Mouse (Mus musculus) ES-Bruce4 (cell line): ENCODE measurements at regions not wholly inside any gene's neighbourhood (a gene's known extent, or its start where the extent isn't known, plus 50 kb on each side); places are given as distances from the start of the nearest gene placed in this dataset.

Experiments
- H3K27ac ChIP-seq: 2 replicates; pipeline ENCODE4 v1.5.1; 2012; ENCODE audit warnings: low read length, inconsistent platforms; ENCODE audit not compliant: insufficient read depth
- H3K27me3 ChIP-seq: 2 replicates; pipeline ENCODE4 v1.6.1; 2012; ENCODE audit warnings: mild to moderate bottlenecking, low read length, inconsistent platforms; ENCODE audit not compliant: control insufficient read depth, poor library complexity, insufficient read depth, severe bottlenecking
- H3K36me3 ChIP-seq: 2 replicates; pipeline ENCODE4 v1.6.1; 2012; ENCODE audit warnings: inconsistent platforms, mild to moderate bottlenecking, low read length, moderate library complexity; ENCODE audit not compliant: control insufficient read depth, poor library complexity, insufficient read depth, severe bottlenecking
- H3K4me1 ChIP-seq: one replicate; pipeline ENCODE4 v1.8.1; 2011; ENCODE audit warnings: low read length; ENCODE audit not compliant: control insufficient read depth, insufficient read depth
- H3K4me3 ChIP-seq: 2 replicates; pipeline ENCODE4 v1.5.1; 2011; ENCODE audit warnings: low read depth, mild to moderate bottlenecking, low read length
- H3K9ac ChIP-seq: 2 replicates; pipeline ENCODE4 v1.6.1; 2012; ENCODE audit warnings: low read depth, mild to moderate bottlenecking, inconsistent platforms; ENCODE audit not compliant: poor library complexity, severe bottlenecking
- H3K9me3 ChIP-seq: replicated peaks from 2 replicates; pipeline ENCODE4 v1.6.1; 2012; ENCODE audit warnings: mild to moderate bottlenecking, low read length, inconsistent platforms; ENCODE audit not compliant: control insufficient read depth, poor library complexity, insufficient read depth, severe bottlenecking
- CTCF ChIP-seq: IDR thresholded peaks from one replicate; pipeline ENCODE4 v1.8.1; 2011; ENCODE audit warnings: low read depth, low read length
- EP300 ChIP-seq: IDR thresholded peaks from 2 replicates; pipeline ENCODE4 v1.6.1; 2011; ENCODE audit warnings: low read depth, low read length; ENCODE audit not compliant: insufficient read depth
- POLR2A ChIP-seq: IDR thresholded peaks from one replicate; pipeline ENCODE4 v1.8.1; 2011; ENCODE audit warnings: low read length; ENCODE audit not compliant: insufficient read depth

DNA sequence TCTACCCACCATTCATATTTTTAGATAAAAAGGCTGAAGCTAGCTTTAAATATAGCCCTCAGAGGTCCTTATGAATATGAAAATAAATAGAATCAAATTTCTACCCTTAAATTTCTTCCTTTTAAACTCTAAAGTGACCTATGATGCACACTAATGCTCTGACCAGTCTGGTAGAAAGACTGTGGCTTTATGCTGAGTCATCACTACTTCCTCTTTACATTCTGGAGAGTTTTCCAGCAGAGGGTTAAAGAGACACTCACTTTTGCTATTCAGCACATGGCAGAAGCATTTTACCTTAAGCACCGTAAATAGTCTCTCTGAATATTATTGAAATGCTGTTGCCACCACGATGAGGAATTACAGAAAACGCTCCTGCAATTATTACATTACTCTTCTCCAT is 62.6 kb upstream of the Atp5g3 start:
- no peak for TF ChIP-seq POLR2A
- TF ChIP-seq CTCF, result no peak
- no peak for TF ChIP-seq EP300
- H3K27me3 ChIP-seq, result no peaks in the 10 kb centered on the region
- H3K9ac ChIP-seq, result no peak overlapping the region
- no peaks in the 10 kb centered on the region for H3K36me3 ChIP-seq
- no peaks in the 10 kb centered on the region for H3K4me1 ChIP-seq
- H3K9me3 ChIP-seq, result no peaks in the 10 kb centered on the region
- H3K4me3 ChIP-seq, result no peak overlapping the region
- H3K27ac ChIP-seq, result no peak overlapping the region

DNA sequence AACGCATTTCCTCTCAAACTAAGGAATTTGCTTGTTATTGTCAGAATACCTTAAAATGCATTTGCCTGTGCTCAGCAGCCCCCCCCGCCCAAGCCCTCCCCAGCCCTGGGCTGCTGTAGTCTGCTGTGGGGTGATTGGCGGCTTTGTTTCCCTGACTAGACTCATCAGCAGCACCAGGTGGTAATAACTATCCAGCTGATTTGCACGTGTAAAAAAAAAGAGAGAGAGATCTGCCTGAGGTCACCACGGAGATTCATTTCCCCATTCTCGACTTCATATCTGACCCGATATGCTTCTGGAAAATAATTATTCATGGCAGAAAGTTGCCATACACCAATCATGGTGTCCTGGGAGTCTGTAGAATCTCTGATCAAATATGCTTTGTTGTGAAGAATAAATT is 56.5 kb upstream of the Atp5g3 start:
- H3K27me3 ChIP-seq, result no peaks in the 10 kb centered on the region; the same call in 1 of the 2 replicates
- H3K36me3 ChIP-seq, result no peaks in the 10 kb centered on the region
- no peak overlapping the region for H3K4me3 ChIP-seq
- no peak overlapping the region for H3K27ac ChIP-seq
- TF ChIP-seq POLR2A (no peak), CTCF (no peak), EP300 (no peak)
- H3K9ac ChIP-seq, result no peak overlapping the region
- no peaks in the 10 kb centered on the region for H3K4me1 ChIP-seq
- no peaks in the 10 kb centered on the region for H3K9me3 ChIP-seq

DNA sequence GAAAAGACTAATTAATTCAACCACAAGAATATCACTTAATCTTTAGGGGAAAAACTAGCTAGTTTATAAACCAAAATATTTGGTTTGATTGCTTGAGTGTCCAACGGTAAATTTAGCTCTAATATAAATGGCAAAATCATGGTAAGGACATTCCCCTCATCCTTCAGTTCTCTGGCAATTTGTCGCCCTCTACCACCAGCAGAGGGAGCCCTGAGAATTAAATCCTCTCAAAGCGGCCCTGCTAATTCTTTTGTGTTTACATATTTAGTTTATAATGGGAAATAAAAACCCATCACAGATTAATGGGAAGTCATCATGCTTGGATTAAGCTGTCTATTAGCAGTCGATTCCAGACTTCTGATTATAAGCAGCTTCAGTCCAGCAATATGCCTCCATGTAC is 54.5 kb upstream of the Atp5g3 start:
- no peak for TF ChIP-seq CTCF
- TF ChIP-seq POLR2A, result no peak
- no peak for TF ChIP-seq EP300
- Histone ChIP-seq H3K27me3 (no peaks in the 10 kb centered on the region; the same call in 1 of the 2 replicates), H3K4me3 (no peak overlapping the region), H3K36me3 (no peaks in the 10 kb centered on the region), H3K4me1 (no peaks in the 10 kb centered on the region), H3K9ac (no peak overlapping the region), H3K9me3 (no peaks in the 10 kb centered on the region), H3K27ac (no peak overlapping the region)
